In genomic region chr8:69995422-69995775, GRCm38 (mm10) we compare ENCODE assay signal across 9 mouse cellular contexts. TPM values are rescaled to one million over a fixed set of nuclear protein-coding genes. Genes with fewer than 3 reads are reported as not detected.
DNase-seq lines count a peak whose midpoint lies in the region; ATAC-seq and TF ChIP-seq lines count a peak whose summit lies in the region.
"Had no signal": no experiment of that assay in that cellular context is flagged by ENCODE, and none has a peak within 500 bp of the region (broad histone marks: within the 10 kb centered on the region; RNA-seq: fewer than 3 reads in every experiment).

No protein-coding gene starts in this region.

- 0% methylated on average over 7 of the region's 7 CpGs for WGBS in heart, embryonic 14.5 days
- WGBS in forebrain, embryonic 13.5 days = under 1% methylated on average over 7 of the region's 7 CpGs
- 0% methylated on average over 7 of the region's 7 CpGs for WGBS in liver, embryonic 15.5 days (ENCODE audit: insufficient replicate concordance)

- ATAC-seq in heart, embryonic 14.5 days (ENCODE audit: insufficient number of reproducible peaks, insufficient read depth, low FRiP score, low read depth) = no peak
- ATAC-seq in forebrain, embryonic 13.5 days = no peak
- ATAC-seq in liver, embryonic 15.5 days (ENCODE audit: insufficient read depth) = no peak

- peak overlapping the region; percentile 84 to 95 for H3K4me3 ChIP-seq in heart, embryonic 14.5 days (ENCODE audit: control insufficient read depth in 1 of 2, insufficient read depth in 1 of 2, low read depth in 1 of 2, low read length in 2 of 2)
- peak overlapping the region; percentile 82 for H3K4me3 ChIP-seq in ES-Bruce4 (ENCODE audit: low read depth, low read length)
- H3K4me3 ChIP-seq in forebrain, embryonic 13.5 days = peak overlapping the region; percentile 91
- H3K4me3 ChIP-seq in liver, embryonic 15.5 days (replicated peaks) = peak overlapping the region; percentile 86

- no peak for TF ChIP-seq POLR2A in ES-Bruce4 (IDR thresholded peaks at IDR 0.05; ENCODE audit: insufficient read depth, low read length)

- no peak for DNase-seq in heart, postnatal 4 days
- no peak for DNase-seq in frontal cortex, postnatal 10 days (ENCODE audit: low spot score in 2 of 2)
- DNase-seq in adrenal gland, adult (ENCODE audit: inconsistent age in 2 of 2, low spot score in 1 of 2) = no peak
- no peak for DNase-seq in layer of hippocampus, adult 9-10 months (ENCODE audit: low spot score)

- no peak for TF ChIP-seq EP300 in ES-Bruce4 (IDR thresholded peaks at IDR 0.05; ENCODE audit: insufficient read depth, low read depth, low read length)

- H3K9me3 ChIP-seq in heart, embryonic 14.5 days (ENCODE audit: control insufficient read depth, low read length) = no peaks in the 10 kb centered on the region
- no peaks in the 10 kb centered on the region for H3K9me3 ChIP-seq in ES-Bruce4 (replicated peaks; ENCODE audit: control insufficient read depth, insufficient read depth, low read length, poor library complexity, severe bottlenecking)
- no peaks in the 10 kb centered on the region for H3K9me3 ChIP-seq in forebrain, embryonic 13.5 days (replicated peaks)
- no peaks in the 10 kb centered on the region for H3K9me3 ChIP-seq in liver, embryonic 15.5 days (replicated peaks)

- H3K9ac ChIP-seq in heart, embryonic 14.5 days (ENCODE audit: low read length) = peak overlapping the region; percentile 88
- H3K9ac ChIP-seq in ES-Bruce4 (ENCODE audit: low read depth, poor library complexity, severe bottlenecking) = peak overlapping the region; percentile 95
- H3K9ac ChIP-seq in forebrain, embryonic 13.5 days = peak overlapping the region; percentile 87
- H3K9ac ChIP-seq in liver, embryonic 15.5 days = peak overlapping the region; percentile 92

- no peak for TF ChIP-seq CTCF in ES-Bruce4 (IDR thresholded peaks at IDR 0.05; ENCODE audit: low read depth, low read length)

- peaks cover 2 to 28% of the 10 kb centered on the region in 2 experiments; a peak in 3 of 4 replicates for H3K4me1 ChIP-seq in heart, embryonic 14.5 days (ENCODE audit: control insufficient read depth in 2 of 2, insufficient read depth in 2 of 2, low read length in 2 of 2)
- H3K4me1 ChIP-seq in ES-Bruce4 (ENCODE audit: control insufficient read depth, insufficient read depth, low read length) = no peaks in the 10 kb centered on the region
- peaks cover 23% of the 10 kb centered on the region for H3K4me1 ChIP-seq in forebrain, embryonic 13.5 days
- H3K4me1 ChIP-seq in liver, embryonic 15.5 days (replicated peaks) = peaks cover 44% of the 10 kb centered on the region

- peaks cover 5% of the 10 kb centered on the region; the same call in 1 of the 2 replicates for H3K36me3 ChIP-seq in heart, embryonic 14.5 days (ENCODE audit: control insufficient read depth, insufficient read depth, low read length)
- H3K36me3 ChIP-seq in ES-Bruce4 (ENCODE audit: control insufficient read depth, insufficient read depth, low read length, poor library complexity, severe bottlenecking) = peaks cover 13% of the 10 kb centered on the region
- H3K36me3 ChIP-seq in forebrain, embryonic 13.5 days (ENCODE audit: poor library complexity, severe bottlenecking) = peaks cover 8% of the 10 kb centered on the region
- peaks cover 14% of the 10 kb centered on the region for H3K36me3 ChIP-seq in liver, embryonic 15.5 days (replicated peaks)

- H3K27me3 ChIP-seq in heart, embryonic 14.5 days (ENCODE audit: control insufficient read depth, insufficient read depth, low read length) = no peaks in the 10 kb centered on the region
- no peaks in the 10 kb centered on the region for H3K27me3 ChIP-seq in ES-Bruce4 (ENCODE audit: control insufficient read depth, insufficient read depth, low read length, poor library complexity, severe bottlenecking)
- 0 out of 2 replicates have a peak, but pooled peaks cover 4% of the 10 kb centered on the region for H3K27me3 ChIP-seq in forebrain, embryonic 13.5 days
- no peaks in the 10 kb centered on the region for H3K27me3 ChIP-seq in liver, embryonic 15.5 days
- H3K27me3 ChIP-seq: Patski had no signal

- H3K4me2 ChIP-seq in heart, embryonic 14.5 days (ENCODE audit: low read length) = peak overlapping the region; percentile 95
- H3K4me2 ChIP-seq in forebrain, embryonic 13.5 days = peak overlapping the region; percentile 93
- H3K4me2 ChIP-seq in liver, embryonic 15.5 days = peak overlapping the region; percentile 91

- H3K27ac ChIP-seq in heart, embryonic 14.5 days (replicated peaks in 1 of 2; ENCODE audit: control insufficient read depth in 1 of 2, insufficient read depth in 1 of 2, low read depth in 2 of 2, low read length in 2 of 2) = peak overlapping the region; percentile 76 to 91
- peak overlapping the region; percentile 75 for H3K27ac ChIP-seq in ES-Bruce4 (ENCODE audit: insufficient read depth, low read length)
- H3K27ac ChIP-seq in forebrain, embryonic 13.5 days = peak overlapping the region; percentile 89
- peak overlapping the region; percentile 96 for H3K27ac ChIP-seq in liver, embryonic 15.5 days (replicated peaks)

RNA-seq across cellular contexts. Expression of gene Gatad2a, which starts 0.8 kb away (rescaled TPM):
- 52.2 and 53.3 TPM in 2 replicates for polyA plus RNA-seq in heart, embryonic 14.5 days (2014; fragmentation: Nextera tagmentation; extraction: Ambion mirVana)
- total RNA-seq in heart, postnatal 4 days (2021) = 10 to 100 TPM; 75.9 to 79.5 TPM
- 155 TPM in 2 replicates for polyA plus RNA-seq in ES-Bruce4 (2011; ENCODE audit: insufficient read depth, insufficient read length, low read depth, missing spikeins)
- polyA plus RNA-seq in forebrain, embryonic 13.5 days (2015; fragmentation: Nextera tagmentation; extraction: Ambion mirVana) = 29.5 and 31.7 TPM in 2 replicates
- polyA plus RNA-seq in liver, embryonic 15.5 days (2015; fragmentation: Nextera tagmentation; extraction: Ambion mirVana) = 28.0 and 32.2 TPM in 2 replicates

RNA-seq across cellular contexts. Expression of gene Mau2, which starts 47.1 kb away (rescaled TPM):
- 40.5 and 42.2 TPM in 2 replicates for polyA plus RNA-seq in heart, embryonic 14.5 days (2014; fragmentation: Nextera tagmentation; extraction: Ambion mirVana)
- 10 to 100 TPM; 39.5 to 40.8 TPM for total RNA-seq in heart, postnatal 4 days (2021)
- 40.2 and 41.0 TPM in 2 replicates for polyA plus RNA-seq in ES-Bruce4 (2011; ENCODE audit: insufficient read depth, insufficient read length, low read depth, missing spikeins)
- polyA plus RNA-seq in forebrain, embryonic 13.5 days (2015; fragmentation: Nextera tagmentation; extraction: Ambion mirVana) = 73.0 and 78.5 TPM in 2 replicates
- 23.0 and 25.6 TPM in 2 replicates for polyA plus RNA-seq in liver, embryonic 15.5 days (2015; fragmentation: Nextera tagmentation; extraction: Ambion mirVana)

RNA-seq across cellular contexts. Expression of gene Sugp1, which starts 47.2 kb away (rescaled TPM):
- polyA plus RNA-seq in heart, embryonic 14.5 days (2014; fragmentation: Nextera tagmentation; extraction: Ambion mirVana) = 22.8 and 24.3 TPM in 2 replicates
- 10 to 100 TPM; 23.2 to 23.8 TPM for total RNA-seq in heart, postnatal 4 days (2021)
- polyA plus RNA-seq in ES-Bruce4 (2011; ENCODE audit: insufficient read depth, insufficient read length, low read depth, missing spikeins) = 36.5 and 37.3 TPM in 2 replicates
- 56.2 and 63.1 TPM in 2 replicates for polyA plus RNA-seq in forebrain, embryonic 13.5 days (2015; fragmentation: Nextera tagmentation; extraction: Ambion mirVana)
- polyA plus RNA-seq in liver, embryonic 15.5 days (2015; fragmentation: Nextera tagmentation; extraction: Ambion mirVana) = 15.3 and 16.2 TPM in 2 replicates
